Mouse (Mus musculus): Measurements from ENCODE around the gene A930033H14Rik. TPM values are rescaled to one million over a fixed set of nuclear protein-coding genes. Genes with fewer than 3 reads are reported as not detected.

Gene A930033H14Rik
- total and polyA plus RNA-seq, 3 experiments, result not detected

GRCm38 (mm10) chr10:69193721-69194120 is 19.2 kb downstream of the A930033H14Rik start:
- TF ChIP-seq RCOR1 (IDR thresholded peaks at IDR 0.05; ENCODE audit: low read depth, low read length) (no peak), MAZ (IDR thresholded peaks at IDR 0.05; ENCODE audit: low read depth, low read length) (no peak)

GRCm38 (mm10) chr10:69192266-69192665 is 20.6 kb downstream of the A930033H14Rik start:
- no peak for DNase-seq (ENCODE audit: low read depth, low spot score)
- H3K27me3 ChIP-seq (ENCODE audit: control insufficient read depth in 1 of 2, insufficient read depth in 2 of 2, low read length in 2 of 2), result no peaks in the 10 kb centered on the region
- no peak overlapping the region for H3K27ac ChIP-seq (ENCODE audit: control insufficient read depth, low read depth, low read length)
- H3K9ac ChIP-seq (ENCODE audit: control insufficient read depth, low read depth, low read length, poor library complexity, severe bottlenecking), result no peak overlapping the region
- H3K79me2 ChIP-seq (ENCODE audit: control insufficient read depth, insufficient read depth, low read length, poor library complexity), result no peaks in the 10 kb centered on the region
- TF ChIP-seq USF1 (IDR thresholded peaks at IDR 0.05; ENCODE audit: low read depth, low read length) (no peak), SIN3A (IDR thresholded peaks at IDR 0.05; ENCODE audit: low read length) (no peak), ZMIZ1 (IDR thresholded peaks at IDR 0.05; ENCODE audit: low read depth, low read length) (no peak), NRF1 (IDR thresholded peaks at IDR 0.05; ENCODE audit: insufficient read depth, low read depth, low read length, poor library complexity, severe bottlenecking) (no peak), CTCF (IDR thresholded peaks at IDR 0.05 in 2 of 3, conservative IDR thresholded peaks at IDR 0.05 in 1 of 3; ENCODE audit: control insufficient read depth in 1 of 3, insufficient read depth in 1 of 3, low read depth in 2 of 3, low read length in 3 of 3, poor library complexity in 1 of 3, severe bottlenecking in 1 of 3) (no peak)
- H3K4me3 ChIP-seq (ENCODE audit: control insufficient read depth in 1 of 2, insufficient read depth in 1 of 2, low read depth in 2 of 2, low read length in 2 of 2), result no peak overlapping the region
- no peaks in the 10 kb centered on the region for H3K36me3 ChIP-seq (ENCODE audit: control insufficient read depth in 1 of 2, insufficient read depth in 2 of 2, low read length in 2 of 2)
- H3K4me1 ChIP-seq (ENCODE audit: control insufficient read depth in 1 of 2, insufficient read depth in 2 of 2, low read length in 2 of 2), result no peaks in the 10 kb centered on the region
- H3K9me3 ChIP-seq (replicated peaks; ENCODE audit: insufficient read depth, low read length), result no peaks in the 10 kb centered on the region

More at GRCm38 (mm10) chr10:69193721-69194120, 19.2 kb downstream of the A930033H14Rik start:
- H3K27ac ChIP-seq (ENCODE audit: control insufficient read depth, low read depth, low read length), result no peak overlapping the region
- no peak overlapping the region for H3K4me3 ChIP-seq (ENCODE audit: control insufficient read depth in 1 of 2, insufficient read depth in 1 of 2, low read depth in 2 of 2, low read length in 2 of 2)
- no peak overlapping the region for H3K9ac ChIP-seq (ENCODE audit: control insufficient read depth, low read depth, low read length, poor library complexity, severe bottlenecking)
- no peaks in the 10 kb centered on the region for H3K9me3 ChIP-seq (replicated peaks; ENCODE audit: insufficient read depth, low read length)
- H3K27me3 ChIP-seq (ENCODE audit: control insufficient read depth in 1 of 2, insufficient read depth in 2 of 2, low read length in 2 of 2), result no peaks in the 10 kb centered on the region
- no peaks in the 10 kb centered on the region for H3K4me1 ChIP-seq (ENCODE audit: control insufficient read depth in 1 of 2, insufficient read depth in 2 of 2, low read length in 2 of 2)
- H3K79me2 ChIP-seq (ENCODE audit: control insufficient read depth, insufficient read depth, low read length, poor library complexity), result no peaks in the 10 kb centered on the region
- no peaks in the 10 kb centered on the region for H3K36me3 ChIP-seq (ENCODE audit: control insufficient read depth in 1 of 2, insufficient read depth in 2 of 2, low read length in 2 of 2)
- no peak for DNase-seq (ENCODE audit: low read depth, low spot score)

GRCm38 (mm10) chr10:69190434-69191160 is 22.3 kb downstream of the A930033H14Rik start:
- Histone ChIP-seq H3K4me1 (ENCODE audit: control insufficient read depth in 1 of 2, insufficient read depth in 2 of 2, low read length in 2 of 2) (no peaks in the 10 kb centered on the region), H3K79me2 (ENCODE audit: control insufficient read depth, insufficient read depth, low read length, poor library complexity) (no peaks in the 10 kb centered on the region), H3K4me3 (ENCODE audit: control insufficient read depth in 1 of 2, insufficient read depth in 1 of 2, low read depth in 2 of 2, low read length in 2 of 2) (no peak overlapping the region), H3K9ac (ENCODE audit: control insufficient read depth, low read depth, low read length, poor library complexity, severe bottlenecking) (no peak overlapping the region), H3K36me3 (ENCODE audit: control insufficient read depth in 1 of 2, insufficient read depth in 2 of 2, low read length in 2 of 2) (no peaks in the 10 kb centered on the region), H3K9me3 (replicated peaks; ENCODE audit: insufficient read depth, low read length) (no peaks in the 10 kb centered on the region), H3K27me3 (ENCODE audit: control insufficient read depth in 1 of 2, insufficient read depth in 2 of 2, low read length in 2 of 2) (no peaks in the 10 kb centered on the region), H3K27ac (ENCODE audit: control insufficient read depth, low read depth, low read length) (no peak overlapping the region)
- DNase-seq (ENCODE audit: low read depth, low spot score), result no peak
- TF ChIP-seq MYC (IDR thresholded peaks at IDR 0.05; ENCODE audit: low read depth, low read length) (no peak), NRF1 (IDR thresholded peaks at IDR 0.05; ENCODE audit: insufficient read depth, low read depth, low read length, poor library complexity, severe bottlenecking) (no peak), GATA1 (IDR thresholded peaks at IDR 0.05; ENCODE audit: low read depth, low read length) (no peak), ZNF384 (IDR thresholded peaks at IDR 0.05; ENCODE audit: low read depth, low read length) (no peak), ETS1 (IDR thresholded peaks at IDR 0.05; ENCODE audit: low read depth, low read length) (no peak), MAFK (IDR thresholded peaks at IDR 0.05; ENCODE audit: borderline replicate concordance, low read depth, low read length) (no peak), E2F4 (IDR thresholded peaks at IDR 0.05; ENCODE audit: borderline replicate concordance, low read depth, low read length) (no peak), NELFE (IDR thresholded peaks at IDR 0.05; ENCODE audit: low read depth, low read length) (no peak), CHD2 (IDR thresholded peaks at IDR 0.05; ENCODE audit: low read length) (no peak), ZKSCAN1 (IDR thresholded peaks at IDR 0.05; ENCODE audit: low read depth, low read length) (no peak), RAD21 (IDR thresholded peaks at IDR 0.05; ENCODE audit: low read depth, low read length) (no peak), CTCF (IDR thresholded peaks at IDR 0.05 in 2 of 3, conservative IDR thresholded peaks at IDR 0.05 in 1 of 3; ENCODE audit: control insufficient read depth in 1 of 3, insufficient read depth in 1 of 3, low read depth in 2 of 3, low read length in 3 of 3, poor library complexity in 1 of 3, severe bottlenecking in 1 of 3) (no peak), JUND (IDR thresholded peaks at IDR 0.05; ENCODE audit: low read depth, low read length) (no peak), ELF1 (IDR thresholded peaks at IDR 0.05; ENCODE audit: low read depth, low read length) (no peak), MEF2A (IDR thresholded peaks at IDR 0.05; ENCODE audit: extremely low read depth, insufficient replicate concordance, low read depth, low read length, poor library complexity, severe bottlenecking) (no peak)

Data from MEL (cell line).